26 mouse cellular contexts compared by ENCODE assay signal in the genomic region with DNA sequence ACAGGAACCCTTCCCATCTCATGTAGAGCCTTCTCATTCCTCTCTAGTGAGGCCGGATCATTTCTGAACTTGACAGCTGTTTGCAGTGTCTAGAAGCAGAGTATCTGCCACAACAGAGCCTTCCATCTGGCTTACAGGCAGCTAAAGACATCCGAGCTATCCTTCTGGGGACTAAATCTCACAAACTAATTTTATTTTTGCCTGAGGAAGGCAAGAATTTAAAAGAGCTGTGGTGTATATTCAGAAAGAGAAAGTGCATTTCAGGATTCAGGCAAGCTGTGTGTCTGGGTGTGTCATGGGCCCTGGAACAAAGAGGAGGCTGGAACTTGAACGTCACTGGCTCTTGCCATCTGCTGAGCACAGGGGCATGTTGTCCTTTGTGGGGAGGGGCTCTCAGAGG. TPM values are rescaled to one million over a fixed set of nuclear protein-coding genes. Genes with fewer than 3 reads are reported as not detected.
DNase-seq lines count a peak whose midpoint lies in the region; ATAC-seq lines count a peak whose summit lies in the region.
"Had no signal": no experiment of that assay in that cellular context is flagged by ENCODE, and none has a peak within 500 bp of the region (broad histone marks: within the 10 kb centered on the region; RNA-seq: fewer than 3 reads in every experiment).

No protein-coding gene starts in this region.

- H3K36me3 ChIP-seq in embryonic facial prominence, embryonic 15.5 days, result no peaks in the 10 kb centered on the region
- H3K36me3 ChIP-seq: heart, embryonic 13.5 days; midbrain, embryonic 10.5 days had no signal

- peak; percentile 7 to 37 for DNase-seq in layer of hippocampus, adult 18-20 months (ENCODE audit: low spot score in 2 of 2)
- no peak for DNase-seq in layer of hippocampus, postnatal 36 days
- peak; percentile 32 for DNase-seq in right cerebral cortex, adult 18-20 months
- DNase-seq in right cerebral cortex, postnatal 4 days, result no peak
- peak; percentile 84 for DNase-seq in telencephalon, adult 2 months (ENCODE audit: low read depth, low spot score)
- no peak for DNase-seq in cerebellum, adult 8-10 months
- DNase-seq: adrenal gland, adult 2 months; cerebellum, adult 11-12 months; cerebellum, postnatal 14 days; embryo, embryonic 11 days; gastrocnemius, postnatal 36 days; heart, adult 2 months; heart, postnatal 14 days; kidney, adult 2 months; thymus, postnatal 25 days had no signal

- H3K4me3 ChIP-seq in embryonic facial prominence, embryonic 15.5 days (replicated peaks), result no peak overlapping the region
- H3K4me3 ChIP-seq: heart, adult 2 months; heart, embryonic 13.5 days; midbrain, embryonic 10.5 days had no signal

- H3K9me3 ChIP-seq in embryonic facial prominence, embryonic 15.5 days (replicated peaks), result no peaks in the 10 kb centered on the region
- H3K9me3 ChIP-seq: heart, embryonic 13.5 days; midbrain, embryonic 10.5 days had no signal

- 33% methylated on average over 3 of the region's 3 CpGs for WGBS in embryonic facial prominence, embryonic 15.5 days

- H3K27me3 ChIP-seq in embryonic facial prominence, embryonic 15.5 days, result 0 out of 2 replicates have a peak, but pooled peaks cover 2% of the 10 kb centered on the region
- H3K27me3 ChIP-seq: heart, embryonic 13.5 days had no signal

- no peak overlapping the region for H3K9ac ChIP-seq in embryonic facial prominence, embryonic 15.5 days
- H3K9ac ChIP-seq: heart, embryonic 13.5 days had no signal

- peak overlapping the region; percentile 58 for H3K27ac ChIP-seq in embryonic facial prominence, embryonic 15.5 days (replicated peaks)
- H3K27ac ChIP-seq: heart, adult 2 months; heart, embryonic 13.5 days; kidney, postnatal 0 days; macrophage; midbrain, embryonic 10.5 days had no signal

- no peak overlapping the region for H3K4me2 ChIP-seq in embryonic facial prominence, embryonic 15.5 days (replicated peaks)
- H3K4me2 ChIP-seq: heart, embryonic 13.5 days had no signal

- peaks cover 11% of the 10 kb centered on the region for H3K4me1 ChIP-seq in embryonic facial prominence, embryonic 15.5 days

- ATAC-seq in embryonic facial prominence, embryonic 15.5 days (ENCODE audit: insufficient number of reproducible peaks, low FRiP score, low TSS enrichment, low read depth), result no peak
- ATAC-seq: forebrain, embryonic 16.5 days had no signal

RNA-seq across cellular contexts. Expression of a gene that starts 46.1 kb away (rescaled TPM):
- total RNA-seq in layer of hippocampus, adult 18-20 months (2021), result 10 to 100 TPM; 28.0 to 28.8 TPM
- 10 to 100 TPM; 27.8 to 28.1 TPM for total RNA-seq in layer of hippocampus, postnatal 36 days (2021)
- polyA plus RNA-seq in embryonic facial prominence, embryonic 15.5 days (2015; fragmentation: Nextera tagmentation; extraction: Ambion mirVana), result 78.1 and 79.7 TPM in 2 replicates

RNA-seq across cellular contexts. Expression of a gene that starts 50.1 kb away (rescaled TPM):
- not detected for total RNA-seq in layer of hippocampus, adult 18-20 months (2021)
- not detected for total RNA-seq in layer of hippocampus, postnatal 36 days (2021)
- 0.26 and 0.33 TPM in 2 replicates for polyA plus RNA-seq in embryonic facial prominence, embryonic 15.5 days (2015; fragmentation: Nextera tagmentation; extraction: Ambion mirVana)
- total RNA-seq: MEL had no signal
- polyA plus RNA-seq: forebrain, embryonic 16.5 days; hindbrain, embryonic 11.5 days; limb, embryonic 11.5 days; liver, adult 2 months; macrophage; midbrain, embryonic 10.5 days had no signal

RNA-seq across cellular contexts. Expression of a gene that starts 56.1 kb away (rescaled TPM):
- total RNA-seq in layer of hippocampus, adult 18-20 months (2021), result under 1 TPM; 0.42 to 0.46 TPM
- under 1 TPM in 1 of 2 experiments, not detected in 1; 0.37 TPM for total RNA-seq in layer of hippocampus, postnatal 36 days (2021)
- 5.8 and 6.9 TPM in 2 replicates for polyA plus RNA-seq in embryonic facial prominence, embryonic 15.5 days (2015; fragmentation: Nextera tagmentation; extraction: Ambion mirVana)
- total RNA-seq: left cerebral cortex, adult 18-20 months; MEL had no signal
- polyA plus RNA-seq: adrenal gland, adult 2 months; forebrain, embryonic 16.5 days; liver, adult 2 months; macrophage had no signal

Comparison
In these comparisons a context has a peak if more than half of its experiments do, and no peak if none do; other contexts are left out.
1. DNase-seq: peak in layer of hippocampus, adult 18-20 months (2 of 2), right cerebral cortex, adult 18-20 months (single experiment) and telencephalon, adult 2 months (single experiment); none in layer of hippocampus, postnatal 36 days (0 of 2), right cerebral cortex, postnatal 4 days (single experiment) and cerebellum, adult 8-10 months (single experiment).